Mouse (Mus musculus): ENCODE measurements around the gene Csrnp2.

Csrnp2 gene

DNA sequence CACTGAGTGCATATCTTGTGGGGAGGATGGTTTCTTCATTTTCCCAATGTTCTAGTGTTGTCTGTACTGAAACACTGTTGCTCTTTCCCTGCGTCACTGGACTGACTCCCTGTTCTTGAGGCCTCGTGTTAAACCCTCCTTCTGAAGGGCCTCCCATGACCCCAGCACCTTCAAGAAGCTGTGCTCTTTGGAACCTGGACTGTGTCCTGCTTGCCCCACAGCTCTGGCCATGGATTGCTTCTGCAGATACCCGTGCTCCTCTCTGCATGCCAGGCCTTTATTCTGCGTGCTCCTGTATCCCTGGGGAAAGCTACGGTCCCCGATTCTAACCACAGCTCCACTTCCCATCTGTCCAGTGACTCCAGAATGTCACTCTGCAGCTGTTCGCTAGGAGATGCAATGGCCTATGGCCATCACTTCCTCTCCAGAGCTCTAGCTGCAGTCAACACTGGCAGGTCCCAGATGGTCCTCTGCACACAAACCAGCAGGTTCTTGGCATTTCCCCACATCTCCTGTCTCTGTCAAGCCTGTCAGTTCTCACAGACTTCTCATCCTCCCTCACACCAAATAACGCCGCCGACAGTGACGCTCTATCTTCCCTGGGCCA is 65.2 kb downstream of the Csrnp2 start:
- DNase-seq (ENCODE audit: low spot score): no peak
